9 mouse cellular contexts compared by ENCODE assay signal in genomic region chr9:95279590-95280344, GRCm38 (mm10).
A peak's percentile ranks its signal among the peaks of the same experiment; 100 is the strongest.
DNase-seq lines count a peak whose midpoint lies in the region; ATAC-seq lines count a peak whose summit lies in the region.
"Had no signal": no experiment of that assay in that cellular context is flagged by ENCODE, and none has a peak within 500 bp of the region (broad histone marks: within the 10 kb centered on the region; RNA-seq: fewer than 3 reads in every experiment).

No protein-coding gene starts in this region.

- no peak overlapping the region for H3K27ac ChIP-seq in embryonic facial prominence, embryonic 14.5 days (replicated peaks; ENCODE audit: low read depth, low read length)
- H3K27ac ChIP-seq in liver, embryonic 16.5 days (ENCODE audit: low read length), result no peak overlapping the region
- H3K27ac ChIP-seq: limb, embryonic 15.5 days had no signal

- no peaks in the 10 kb centered on the region for H3K9me3 ChIP-seq in embryonic facial prominence, embryonic 14.5 days (ENCODE audit: control insufficient read depth, low read length)
- H3K9me3 ChIP-seq in liver, embryonic 16.5 days (replicated peaks; ENCODE audit: control insufficient read depth, low read length), result no peaks in the 10 kb centered on the region
- H3K9me3 ChIP-seq: limb, embryonic 15.5 days had no signal

- no peaks in the 10 kb centered on the region for H3K4me1 ChIP-seq in embryonic facial prominence, embryonic 14.5 days (ENCODE audit: control insufficient read depth, insufficient read depth, low read length)
- peaks cover 6% of the 10 kb centered on the region for H3K4me1 ChIP-seq in liver, embryonic 16.5 days (ENCODE audit: control insufficient read depth, low read depth, low read length)
- H3K4me1 ChIP-seq: limb, embryonic 15.5 days had no signal

- 49% methylated on average over 10 of the region's 10 CpGs for WGBS in embryonic facial prominence, embryonic 14.5 days
- 23% methylated on average over 10 of the region's 10 CpGs for WGBS in liver, embryonic 16.5 days (ENCODE audit: insufficient replicate concordance)

- H3K9ac ChIP-seq in embryonic facial prominence, embryonic 14.5 days (ENCODE audit: low read depth, low read length), result no peak overlapping the region
- H3K9ac ChIP-seq in liver, embryonic 16.5 days (ENCODE audit: low read depth, low read length), result no peak overlapping the region
- H3K9ac ChIP-seq: limb, embryonic 15.5 days had no signal

- no peak for ATAC-seq in embryonic facial prominence, embryonic 14.5 days (ENCODE audit: low read depth)
- ATAC-seq in hematopoietic stem cell, adult 5-6 weeks (replicated peaks in 1 of 2; ENCODE audit: insufficient read depth in 1 of 2, low FRiP score in 2 of 2, low TSS enrichment in 1 of 2, low read depth in 1 of 2, poor library complexity in 2 of 2, severe bottlenecking in 2 of 2), result peak; percentile 57 to 65
- ATAC-seq in liver, embryonic 16.5 days (ENCODE audit: low read depth), result peak; percentile 56
- ATAC-seq in erythroblast, adult 5-6 weeks (replicated peaks; ENCODE audit: low FRiP score, poor library complexity, severe bottlenecking), result no peak

- no peak overlapping the region for H3K4me2 ChIP-seq in embryonic facial prominence, embryonic 14.5 days (ENCODE audit: low read depth, low read length)
- H3K4me2 ChIP-seq in liver, embryonic 16.5 days (ENCODE audit: low read depth, low read length), result no peak overlapping the region
- H3K4me2 ChIP-seq: limb, embryonic 15.5 days had no signal

- H3K4me3 ChIP-seq in embryonic facial prominence, embryonic 14.5 days (ENCODE audit: low read depth, low read length), result no peak overlapping the region
- no peak overlapping the region for H3K4me3 ChIP-seq in liver, embryonic 16.5 days (ENCODE audit: low read depth, low read length)
- H3K4me3 ChIP-seq: limb, embryonic 15.5 days had no signal

- no peaks in the 10 kb centered on the region for H3K27me3 ChIP-seq in embryonic facial prominence, embryonic 14.5 days (replicated peaks; ENCODE audit: control insufficient read depth, insufficient read depth, low read length)
- no peaks in the 10 kb centered on the region for H3K27me3 ChIP-seq in liver, embryonic 16.5 days (ENCODE audit: control insufficient read depth, insufficient read depth, low read depth, low read length)
- H3K27me3 ChIP-seq: limb, embryonic 15.5 days had no signal

- peak; percentile 20 for DNase-seq in right cerebral cortex, postnatal 14 days
- no peak for DNase-seq in right cerebral cortex, postnatal 4 days
- DNase-seq in embryonic facial prominence, embryonic 14.5 days (ENCODE audit: low spot score), result peak; percentile 84
- DNase-seq in thymus, postnatal 36 days, result peak; percentile 58 to 66
- DNase-seq in left cerebral cortex, adult 11 months (ENCODE audit: low spot score), result no peak

- no peaks in the 10 kb centered on the region for H3K36me3 ChIP-seq in embryonic facial prominence, embryonic 14.5 days (ENCODE audit: control insufficient read depth, insufficient read depth, low read length)
- H3K36me3 ChIP-seq in liver, embryonic 16.5 days (ENCODE audit: control insufficient read depth, insufficient read depth), result no peaks in the 10 kb centered on the region
- H3K36me3 ChIP-seq: limb, embryonic 15.5 days had no signal

Comparison
In these comparisons a context has a peak if more than half of its experiments do, and no peak if none do; other contexts are left out.
1. DNase-seq: peak in right cerebral cortex, postnatal 14 days (single experiment), embryonic facial prominence, embryonic 14.5 days (single experiment) and thymus, postnatal 36 days (2 of 2); none in right cerebral cortex, postnatal 4 days (single experiment) and left cerebral cortex, adult 11 months (single experiment).
2. ATAC-seq: peak in hematopoietic stem cell, adult 5-6 weeks (2 of 2) and liver, embryonic 16.5 days (single experiment); none in embryonic facial prominence, embryonic 14.5 days (single experiment) and erythroblast, adult 5-6 weeks (single experiment).